Mouse (Mus musculus): ENCODE data around the gene Slc39a9. TPM values are rescaled to one million over a fixed set of nuclear protein-coding genes. Genes with fewer than 3 reads are reported as not detected.

Gene Slc39a9
- 15.7 and 17.9 TPM in 2 replicates for polyA plus RNA-seq (2012)

- no peak for TF ChIP-seq GATA1 (IDR thresholded peaks at IDR 0.05; ENCODE audit: low read length)
These were observed at the start of gene Slc39a9, which contains the start of gene Erh for GRCm38 (mm10) chr12:80643693-80644505. TSS of gene Slc39a9 (plus strand) at chr12:80643883. TSS of gene Erh (minus strand) at chr12:80644341.

GRCm38 (mm10) chr12:80594141-80594540, 49.5 kb upstream of the Slc39a9 start:
- TF ChIP-seq GATA1 (IDR thresholded peaks at IDR 0.05; ENCODE audit: low read length), result no peak

- TF ChIP-seq GATA1 (IDR thresholded peaks at IDR 0.05; ENCODE audit: low read length), result no peak
These were observed 48.9 kb upstream of the Slc39a9 start for GRCm38 (mm10) chr12:80594781-80595180.

GRCm38 (mm10) chr12:80595566-80595965, 48.1 kb upstream of the Slc39a9 start:
- no peak for TF ChIP-seq GATA1 (IDR thresholded peaks at IDR 0.05; ENCODE audit: low read length)

GRCm38 (mm10) chr12:80595968-80596367, 47.7 kb upstream of the Slc39a9 start:
- TF ChIP-seq GATA1 (IDR thresholded peaks at IDR 0.05; ENCODE audit: low read length), result no peak

GRCm38 (mm10) chr12:80598236-80598635, 45.4 kb upstream of the Slc39a9 start:
- TF ChIP-seq GATA1 (IDR thresholded peaks at IDR 0.05; ENCODE audit: low read length), result no peak

GRCm38 (mm10) chr12:80598756-80599155, 44.9 kb upstream of the Slc39a9 start:
- TF ChIP-seq GATA1 (IDR thresholded peaks at IDR 0.05; ENCODE audit: low read length), result no peak

GRCm38 (mm10) chr12:80601597-80602269, 42.0 kb upstream of the Slc39a9 start:
- TF ChIP-seq GATA1 (IDR thresholded peaks at IDR 0.05; ENCODE audit: low read length), result no peak

- no peak for TF ChIP-seq GATA1 (IDR thresholded peaks at IDR 0.05; ENCODE audit: low read length)
These were observed 41.3 kb upstream of the Slc39a9 start for GRCm38 (mm10) chr12:80602432-80602831.

GRCm38 (mm10) chr12:80603566-80603965, 40.1 kb upstream of the Slc39a9 start:
- no peak for TF ChIP-seq GATA1 (IDR thresholded peaks at IDR 0.05; ENCODE audit: low read length)

- TF ChIP-seq GATA1 (IDR thresholded peaks at IDR 0.05; ENCODE audit: low read length), result no peak
These were observed 39.5 kb upstream of the Slc39a9 start for GRCm38 (mm10) chr12:80604218-80604617.

GRCm38 (mm10) chr12:80608576-80608975, 35.1 kb upstream of the Slc39a9 start:
- no peak for TF ChIP-seq GATA1 (IDR thresholded peaks at IDR 0.05; ENCODE audit: low read length)

GRCm38 (mm10) chr12:80609928-80610327, 33.8 kb upstream of the Slc39a9 start:
- TF ChIP-seq GATA1 (IDR thresholded peaks at IDR 0.05; ENCODE audit: low read length), result no peak

GRCm38 (mm10) chr12:80612113-80612791, 31.4 kb upstream of the Slc39a9 start:
- TF ChIP-seq GATA1 (IDR thresholded peaks at IDR 0.05; ENCODE audit: low read length), result no peak

- TF ChIP-seq GATA1 (IDR thresholded peaks at IDR 0.05; ENCODE audit: low read length), result no peak
These were observed 28.1 kb upstream of the Slc39a9 start for GRCm38 (mm10) chr12:80615371-80616257.
